Mouse (Mus musculus) testis, postnatal 14 days (tissue): ENCODE measurements around the gene Acta2.

Experiments used
- DNase-seq: peaks from one replicate; pipeline ENCODE4 v3.0.0; 2021; ENCODE audit warnings: low spot score

Gene Acta2

DNA sequence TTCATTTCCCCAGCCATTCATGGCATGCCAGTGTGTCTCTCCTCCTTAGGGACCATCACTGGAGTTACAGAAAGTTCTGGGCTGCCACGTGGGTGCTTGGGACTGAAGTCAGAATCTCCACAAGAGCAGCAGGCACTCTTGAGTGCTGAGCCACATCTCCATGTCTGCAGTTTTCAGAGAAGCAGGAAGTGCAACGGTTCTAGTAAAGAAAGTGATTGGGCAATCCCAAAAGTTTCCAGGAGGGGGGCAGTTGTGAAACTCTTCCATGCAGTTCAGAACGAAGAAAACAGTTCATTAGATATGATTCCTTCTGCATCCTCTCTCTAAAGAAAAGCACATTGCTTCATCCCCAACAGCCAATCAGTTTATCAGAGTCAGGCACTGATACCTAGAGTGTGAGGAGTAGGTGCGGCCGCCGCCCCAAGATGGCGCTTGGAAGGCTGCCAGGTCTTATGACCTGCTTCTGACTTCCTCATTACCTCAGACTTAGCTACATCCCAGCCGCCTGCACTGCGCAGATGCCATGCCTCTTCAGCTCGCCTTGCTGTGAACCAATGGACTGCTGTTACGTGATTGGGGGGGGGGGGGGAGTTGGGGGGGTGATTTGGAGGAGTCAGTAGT, 14.8 kb upstream of the Acta2 start:
- peak; percentile 61 for DNase-seq

DNA sequence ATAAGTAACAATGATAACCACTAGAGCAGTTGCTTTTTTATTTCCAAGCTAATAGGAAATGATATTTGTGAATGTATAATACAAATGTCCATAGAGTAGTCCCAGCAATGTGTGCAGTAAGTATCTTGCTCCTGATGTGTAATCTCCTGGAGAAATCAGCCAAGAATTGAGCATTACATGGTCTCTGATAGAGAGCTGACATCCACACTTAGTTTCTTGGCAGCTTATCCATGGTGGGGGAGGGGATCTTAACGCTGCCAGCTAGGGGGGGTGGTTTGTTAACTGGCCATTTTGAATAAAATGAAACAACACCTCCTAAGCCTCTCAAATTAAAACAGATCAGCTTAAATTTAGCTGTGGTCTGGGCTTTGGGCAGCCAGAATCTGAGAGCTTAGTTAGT, 13.6 kb upstream of the Acta2 start:
- DNase-seq, result no peak

DNA sequence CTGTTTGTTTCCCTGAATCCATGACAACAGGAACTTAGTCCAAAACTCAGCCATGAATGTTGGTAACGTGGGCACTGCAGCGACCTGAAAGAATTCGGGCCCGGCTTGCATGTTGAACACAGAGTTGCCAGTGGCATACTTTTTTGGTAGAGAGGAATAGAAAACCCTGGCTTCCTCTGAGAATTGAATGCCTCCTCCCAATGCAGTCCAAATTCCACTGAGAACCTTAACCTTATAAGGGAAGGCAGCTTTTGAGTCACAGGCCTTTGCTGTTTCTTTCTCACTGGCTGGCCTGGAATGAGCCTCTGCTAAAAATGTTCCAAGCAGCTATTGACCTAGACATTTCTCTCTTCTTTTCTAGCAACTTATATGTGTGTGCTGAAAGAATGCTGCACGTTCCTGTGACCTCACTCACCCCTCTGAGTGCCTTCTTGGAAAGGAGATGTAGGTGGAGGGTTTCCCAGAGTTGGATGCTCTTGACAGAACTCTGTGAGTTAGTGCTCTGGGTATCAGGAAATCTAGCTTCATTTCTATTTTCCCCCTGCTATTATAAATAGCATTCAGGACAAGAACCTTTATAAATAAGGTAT, 10.3 kb upstream of the Acta2 start:
- DNase-seq, result no peak

DNA sequence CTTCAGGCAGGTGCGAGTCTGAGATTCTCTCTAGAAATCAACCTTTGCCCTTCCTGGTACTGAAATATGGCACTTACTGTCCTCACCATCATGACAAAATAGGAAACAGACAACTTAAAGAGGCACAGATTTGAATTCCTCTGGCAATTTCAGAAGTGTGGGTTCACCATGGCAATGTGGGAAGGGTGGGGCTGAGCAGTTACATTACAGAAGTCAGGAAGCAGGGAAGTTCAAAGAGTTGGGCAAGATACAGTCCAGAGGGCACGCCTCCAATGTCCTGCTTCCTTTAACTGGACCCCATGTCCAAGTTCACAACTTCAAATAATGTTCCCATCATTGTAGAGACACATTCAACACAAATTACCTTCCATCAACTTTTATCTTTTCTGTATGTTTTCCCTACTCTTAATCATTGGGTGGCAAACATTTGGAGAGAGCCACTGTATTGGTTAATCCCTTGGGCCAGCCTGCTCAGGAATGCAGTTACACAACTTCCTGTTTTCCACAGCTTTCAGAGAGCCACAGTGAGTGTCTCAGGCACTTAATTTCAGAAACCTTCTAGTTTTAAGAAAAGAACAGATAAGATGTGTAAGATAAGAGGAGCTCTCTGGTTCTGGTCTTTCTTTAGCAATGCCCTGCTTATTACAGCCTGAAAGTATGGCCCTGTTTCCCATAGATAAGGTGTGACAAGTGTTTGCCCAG, 7.0 kb upstream of the Acta2 start:
- no peak for DNase-seq

DNA sequence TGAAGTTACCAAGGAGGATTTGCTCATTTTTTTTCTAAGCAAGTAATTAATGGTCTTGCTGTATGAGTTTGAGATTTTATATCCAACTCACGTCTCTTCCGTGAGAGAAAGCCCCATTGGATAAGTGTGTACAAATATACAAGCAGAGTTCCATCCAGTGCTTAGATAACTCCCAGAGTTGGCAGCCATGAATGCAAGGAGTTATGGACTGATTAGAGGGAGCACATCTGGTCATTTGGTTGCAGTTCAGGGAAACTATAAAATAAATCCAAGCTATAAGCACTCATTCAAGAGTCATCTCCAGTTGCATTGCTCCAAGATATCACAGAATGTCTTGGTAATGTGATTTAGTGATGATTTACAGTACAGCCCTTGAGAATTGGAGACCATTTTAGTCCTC, 1.5 kb upstream of the Acta2 start:
- no peak for DNase-seq

DNA sequence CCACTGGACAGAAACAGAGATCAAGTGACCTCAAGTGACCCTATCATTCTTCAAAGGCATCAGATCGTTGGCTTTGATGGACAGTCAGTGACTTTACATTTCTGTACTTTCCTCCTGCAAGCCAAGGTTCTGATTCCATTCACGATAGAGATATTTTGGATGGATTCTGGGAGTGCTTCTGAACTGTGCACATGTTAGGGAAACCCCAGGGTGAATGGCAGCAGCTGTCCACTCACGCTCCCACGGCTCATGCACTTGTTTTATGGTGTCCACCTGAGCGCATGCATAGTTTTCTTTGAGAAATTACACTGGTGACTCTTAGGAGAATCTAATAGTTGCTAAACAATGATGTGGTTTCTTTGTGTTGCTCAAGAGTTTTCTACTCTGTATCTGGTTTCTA, 759 bp upstream of the Acta2 start:
- no peak for DNase-seq

DNA sequence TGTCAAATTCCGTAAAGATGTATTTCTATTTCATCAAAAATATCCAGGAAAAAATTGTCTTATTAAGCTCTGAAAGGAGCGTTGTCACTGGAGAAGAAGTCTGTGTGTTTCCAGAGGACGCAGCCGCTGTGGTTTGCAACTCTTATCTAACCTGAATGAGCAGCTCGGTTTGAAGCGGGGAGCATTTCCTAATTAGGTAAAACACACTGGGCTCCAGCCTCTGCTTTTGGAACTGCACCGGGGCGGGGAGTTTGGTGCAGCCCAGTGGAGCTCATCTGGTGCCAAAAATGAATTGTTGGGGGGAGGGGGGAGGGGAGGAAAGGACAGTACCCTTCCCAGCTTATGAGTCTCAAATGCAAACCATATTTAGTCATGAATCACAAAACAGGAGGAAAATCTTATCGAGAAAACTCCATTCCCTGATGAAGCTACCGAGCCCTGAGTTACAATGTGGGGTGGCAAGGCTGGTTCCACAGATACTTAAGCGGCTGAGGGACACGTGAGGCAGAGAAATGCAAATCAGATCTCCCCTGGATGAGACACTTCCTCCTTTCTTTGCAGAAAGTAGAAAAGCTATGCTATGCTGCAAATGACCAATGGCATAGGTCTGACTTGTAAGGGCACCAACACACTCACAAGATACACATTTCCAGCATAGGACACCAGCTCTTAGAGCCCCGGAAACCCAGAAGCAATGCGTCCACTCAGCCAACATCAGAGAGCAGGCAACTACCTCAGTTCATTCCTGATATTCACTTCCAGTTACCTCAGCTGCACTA, 1.1 kb downstream of the Acta2 start:
- DNase-seq, result peak; percentile 37

DNA sequence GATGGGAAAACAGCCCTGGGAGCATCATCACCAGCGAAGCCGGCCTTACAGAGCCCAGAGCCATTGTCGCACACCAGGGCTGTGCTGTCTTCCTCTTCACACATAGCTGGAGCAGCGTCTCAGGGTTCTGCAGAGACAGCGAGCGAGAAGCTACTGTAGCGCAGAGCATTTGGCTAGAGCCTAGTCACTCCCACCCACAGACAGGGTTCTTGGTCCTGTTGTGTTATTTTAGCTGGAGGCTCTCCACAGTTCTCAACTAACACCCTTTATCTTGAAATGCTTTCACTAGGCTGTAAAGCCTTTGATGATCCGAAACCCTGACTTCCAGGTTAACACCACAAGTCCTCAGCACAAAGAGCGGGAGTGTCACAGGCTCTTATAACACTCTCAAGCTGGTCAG, 2.9 kb downstream of the Acta2 start:
- no peak for DNase-seq

DNA sequence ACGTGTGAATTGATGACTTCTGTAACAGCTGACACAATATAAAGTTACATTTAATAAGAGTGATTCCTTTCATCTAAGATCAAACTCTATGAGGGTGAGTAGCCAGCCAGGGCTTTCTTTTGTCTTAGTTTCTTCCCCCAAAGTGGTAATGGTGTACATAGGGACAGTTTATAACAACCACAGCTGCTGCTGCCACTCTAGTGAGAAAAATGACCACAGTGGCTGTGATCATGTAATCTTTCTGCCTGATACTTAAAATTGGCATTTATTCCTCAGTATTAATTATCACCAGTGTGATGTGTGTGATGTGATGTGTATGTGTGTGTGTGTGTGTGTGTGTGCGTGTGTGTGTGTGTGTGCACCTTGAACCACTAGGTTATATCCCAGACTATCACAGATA, 3.5 kb downstream of the Acta2 start:
- no peak for DNase-seq

DNA sequence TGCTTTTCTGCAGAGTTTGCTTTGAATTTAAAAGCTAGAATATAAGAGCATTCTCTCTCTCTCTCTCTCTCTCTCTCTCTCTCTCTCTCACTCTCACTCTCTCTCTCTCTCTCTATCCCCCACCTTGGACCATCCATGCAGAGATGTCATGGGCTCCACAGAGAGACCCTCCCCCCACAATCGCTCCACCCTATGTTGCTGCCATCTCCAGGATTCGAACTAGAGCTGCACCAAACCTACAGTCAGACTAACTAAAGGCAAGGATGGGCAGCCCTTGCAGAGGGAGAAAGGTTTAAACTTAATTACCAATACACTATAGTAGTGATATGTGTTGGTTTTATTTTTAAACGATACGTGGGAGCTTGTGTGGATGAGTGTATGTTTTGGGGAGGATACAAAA, 4.8 kb downstream of the Acta2 start:
- DNase-seq, result no peak

DNA sequence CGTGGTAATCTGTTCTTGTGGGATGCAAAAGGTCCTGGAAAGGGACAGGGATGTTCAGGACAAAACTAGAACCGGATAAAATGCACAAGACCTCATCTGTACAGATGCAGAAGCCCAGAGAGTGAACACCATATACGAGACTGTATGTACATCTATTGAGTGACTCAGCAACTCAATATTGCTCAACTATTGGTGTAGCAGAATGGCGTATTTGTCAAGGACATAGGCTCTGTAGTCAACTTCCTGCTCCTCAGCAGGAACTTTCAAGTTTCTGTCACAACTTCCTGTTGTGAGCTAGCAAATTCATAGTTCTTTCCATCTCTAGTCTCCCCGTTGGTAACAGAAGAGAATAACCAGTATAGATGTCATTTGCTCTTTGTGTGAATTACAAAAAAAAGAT, 6.8 kb downstream of the Acta2 start:
- no peak for DNase-seq

DNA sequence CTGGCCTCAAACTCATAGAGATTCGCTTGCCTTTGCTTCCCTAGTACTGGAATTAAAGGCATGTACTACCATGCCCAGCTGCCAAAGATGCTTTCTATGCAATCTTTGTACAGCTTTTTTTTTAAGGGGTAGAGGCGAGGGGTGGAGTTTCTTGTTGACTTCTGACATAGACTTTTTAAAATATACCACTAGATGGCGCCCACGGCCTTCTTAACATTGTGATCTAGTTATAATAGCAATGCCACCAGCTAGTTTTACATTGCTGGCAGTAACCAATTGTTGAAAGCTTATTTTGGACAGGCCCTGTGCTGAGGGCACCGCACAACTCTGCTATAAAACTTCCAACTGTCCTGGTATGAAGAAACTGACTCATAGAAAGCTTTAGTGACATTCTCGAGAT, 11.3 kb downstream of the Acta2 start:
- peak; percentile 27 for DNase-seq

DNA sequence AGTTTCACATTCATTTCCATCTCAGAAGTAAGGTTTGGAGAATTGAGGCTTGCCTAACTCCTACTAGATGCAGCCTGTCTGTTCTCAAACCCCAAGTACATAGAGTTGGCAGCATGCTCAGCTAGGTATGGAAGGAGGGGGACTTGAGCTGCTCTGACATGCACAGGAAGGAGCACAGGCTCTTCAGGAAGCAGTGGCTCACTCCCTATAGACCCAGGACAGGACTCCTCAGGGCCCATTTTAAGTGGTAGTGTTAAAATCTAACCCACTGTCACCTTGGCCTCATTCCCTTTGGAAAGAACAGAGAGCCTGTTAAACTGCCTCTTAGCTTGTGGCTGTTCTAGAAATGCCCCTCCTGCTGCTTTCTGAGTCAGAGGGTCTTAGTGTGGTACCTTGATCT, 12.5 kb downstream of the Acta2 start:
- no peak for DNase-seq

DNA sequence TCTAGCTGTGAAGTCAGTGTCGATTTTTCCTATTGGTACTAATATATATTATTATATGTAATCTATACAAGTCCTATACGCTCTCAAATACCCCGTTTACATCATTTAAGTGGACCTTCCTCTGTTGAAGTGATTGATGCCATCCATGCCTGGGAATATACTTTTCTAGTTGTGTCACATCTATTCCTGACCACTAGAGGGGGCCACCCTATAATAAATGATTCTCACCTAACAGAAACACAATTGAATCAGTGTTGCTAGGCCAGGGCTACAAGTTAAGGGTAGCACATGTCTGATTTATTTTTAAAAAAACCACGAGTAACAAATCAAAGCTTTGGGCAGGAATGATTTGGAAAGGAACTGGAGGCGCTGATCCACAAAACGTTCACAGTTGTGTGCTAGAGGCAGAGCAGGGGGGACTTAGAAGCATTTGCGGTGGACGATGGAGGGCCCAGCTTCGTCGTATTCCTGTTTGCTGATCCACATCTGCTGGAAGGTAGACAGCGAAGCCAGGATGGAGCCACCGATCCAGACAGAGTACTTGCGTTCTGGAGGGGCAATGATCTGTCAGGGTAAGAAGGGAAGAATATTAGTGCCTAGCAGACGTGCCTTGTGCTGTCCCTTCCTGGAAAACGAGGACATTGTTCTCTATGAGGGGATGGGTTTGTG, 14.0 kb downstream of the Acta2 start:
- DNase-seq, result no peak

DNA sequence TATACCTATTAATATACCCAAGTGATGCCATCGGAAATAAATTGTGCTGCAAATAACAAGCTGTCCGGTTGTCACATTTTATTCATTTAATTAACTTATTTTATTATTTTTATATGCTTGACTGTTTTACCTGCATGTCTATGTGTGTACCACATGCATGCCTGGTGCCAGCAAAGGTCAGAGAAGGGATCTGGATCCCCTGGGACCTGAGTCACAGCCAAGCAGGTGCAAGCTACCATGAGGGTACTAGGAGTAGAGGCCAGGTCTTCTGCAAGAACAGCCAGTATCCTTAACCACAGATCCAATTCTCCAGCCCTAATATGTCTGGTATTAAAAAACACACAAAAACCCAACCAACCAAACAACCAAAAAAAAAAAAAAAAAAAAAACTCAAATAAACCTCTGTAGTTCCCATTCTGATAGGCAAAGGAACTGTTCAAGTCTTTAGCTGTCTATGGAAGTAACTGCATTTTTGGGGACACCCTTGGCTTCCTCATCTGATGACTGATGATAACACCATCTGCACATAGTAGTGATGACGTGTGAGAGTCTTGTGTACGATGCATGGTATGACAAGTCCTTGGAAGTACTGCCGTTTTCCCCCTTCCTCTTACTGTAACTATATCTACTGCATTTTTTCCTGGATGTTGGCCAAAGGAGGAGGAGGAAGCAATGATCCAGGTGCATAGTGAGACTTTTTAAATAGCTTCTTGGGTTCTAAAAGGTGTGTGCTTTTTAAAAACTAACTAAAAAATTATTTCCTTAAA, 14.9 kb downstream of the Acta2 start:
- no peak for DNase-seq

DNA sequence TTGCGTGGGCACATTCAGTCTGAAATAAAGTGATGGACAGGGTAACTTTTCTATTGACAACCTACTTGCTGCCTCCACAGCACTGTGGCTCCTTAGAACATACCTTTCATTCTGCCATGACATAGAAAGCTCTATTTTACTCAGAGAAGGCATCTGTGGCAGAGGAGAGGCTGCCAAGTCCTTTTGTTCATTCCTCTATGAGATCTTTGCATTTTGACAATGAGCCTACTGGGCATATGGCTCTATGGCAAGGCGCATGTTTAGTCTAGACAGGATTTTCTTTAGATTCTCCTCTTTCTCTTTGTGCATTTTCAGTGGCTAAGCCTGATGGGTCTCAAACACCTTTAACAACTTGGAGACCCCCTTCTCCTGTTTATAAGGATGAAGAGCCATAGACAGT, 17.6 kb downstream of the Acta2 start:
- no peak for DNase-seq

DNA sequence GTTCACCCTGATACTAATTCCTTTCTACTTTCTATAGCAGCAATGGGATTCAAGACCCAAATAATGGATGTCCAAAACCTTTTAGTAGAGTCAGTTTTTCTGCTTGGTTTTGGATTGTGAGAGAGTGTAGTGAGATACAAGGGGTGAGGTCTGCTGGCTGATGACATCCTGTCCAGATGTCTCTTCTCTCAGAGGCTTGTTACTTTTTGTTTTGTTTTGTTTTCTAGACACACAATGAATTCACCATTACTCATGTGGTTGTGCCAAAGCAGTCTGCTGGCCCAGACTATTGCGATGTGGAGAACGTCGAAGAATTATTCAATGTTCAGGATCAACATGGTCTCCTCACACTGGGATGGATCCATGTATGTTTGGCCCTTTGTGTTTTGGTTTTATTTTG, 19.3 kb downstream of the Acta2 start:
- DNase-seq, result no peak

DNA sequence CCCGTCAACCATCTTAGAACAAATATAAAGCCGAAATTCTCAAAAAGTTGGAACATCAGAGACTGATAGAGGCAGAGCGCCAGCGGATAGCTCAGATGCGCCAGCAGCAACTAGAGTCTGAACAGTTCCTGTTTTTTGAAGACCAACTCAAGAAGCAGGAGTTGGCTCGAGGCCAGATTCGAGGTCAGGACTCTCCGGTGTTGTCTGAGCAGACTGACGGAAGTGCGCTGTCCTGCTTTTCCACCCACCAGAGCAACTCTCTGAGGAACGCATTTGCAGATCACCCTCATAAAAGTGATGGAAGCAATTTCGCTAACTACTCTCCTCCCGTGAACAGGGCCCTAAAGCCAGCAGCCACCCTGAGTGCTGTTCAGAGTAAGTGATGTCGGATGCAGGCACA, 21.4 kb downstream of the Acta2 start:
- no peak for DNase-seq

DNA sequence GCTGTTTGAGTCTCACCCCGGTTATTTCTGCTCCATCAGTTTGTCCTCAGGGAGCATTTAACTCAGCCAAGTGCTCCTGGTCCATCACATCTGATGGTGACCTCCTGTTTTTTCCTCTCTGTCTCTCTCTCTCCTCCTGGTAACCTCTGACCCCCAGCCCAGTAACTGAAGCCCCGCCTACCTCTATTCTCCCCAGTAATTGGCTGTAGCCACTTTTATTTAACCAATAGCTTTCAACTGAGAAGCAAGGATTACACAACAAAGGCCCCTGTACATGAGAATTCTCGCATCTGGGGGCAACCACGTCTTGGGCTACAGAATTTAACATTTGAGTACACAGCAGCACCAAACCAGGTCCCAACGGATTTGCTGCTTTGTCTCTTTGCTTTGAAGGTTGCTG, 23.1 kb downstream of the Acta2 start:
- no peak for DNase-seq

DNA sequence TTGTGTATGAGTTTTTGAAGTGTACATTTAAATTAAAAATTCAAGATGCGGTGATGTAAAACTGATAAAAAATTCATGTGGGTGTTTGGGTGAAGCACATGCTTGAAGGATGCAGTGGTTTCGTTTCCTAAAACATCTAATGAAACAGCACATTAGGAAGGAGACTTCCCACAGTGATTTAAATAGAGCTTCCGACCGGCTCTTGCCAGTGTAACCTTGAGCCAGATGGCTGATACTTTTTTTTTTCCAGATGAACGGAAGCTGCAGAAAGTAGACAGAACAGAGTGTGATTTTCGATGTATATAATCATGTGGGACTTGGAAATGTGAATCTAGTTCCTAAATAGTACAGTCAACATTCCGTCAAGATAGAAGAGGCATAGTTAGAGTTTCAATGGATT, 23.8 kb downstream of the Acta2 start:
- no peak for DNase-seq

DNA sequence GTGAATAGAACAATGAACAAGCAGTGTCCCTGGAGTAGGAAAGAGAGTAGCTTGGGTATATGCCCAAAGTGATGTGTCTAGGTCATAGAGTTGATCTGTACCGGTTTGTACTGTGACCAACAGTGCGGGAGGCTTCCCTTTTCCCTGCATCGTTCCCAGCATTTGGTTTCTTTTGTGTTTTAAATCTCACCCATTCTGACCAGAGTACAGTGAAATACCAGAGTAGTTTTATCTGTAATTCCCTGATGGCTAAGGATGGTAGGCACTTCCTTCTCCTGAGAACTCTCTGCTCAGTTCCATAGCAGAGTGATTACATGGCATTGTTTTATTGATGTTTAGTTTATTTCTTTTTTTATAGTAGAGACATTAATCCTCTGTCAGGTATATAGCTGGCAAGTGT, 32.6 kb downstream of the Acta2 start:
- DNase-seq, result no peak
